Mouse (Mus musculus) erythroblast, embryonic 14.5 days (primary cell): Measurements from ENCODE around the gene Rpl27. TPM values are rescaled to one million over a fixed set of nuclear protein-coding genes. Genes with fewer than 3 reads are reported as not detected.
A peak's percentile ranks its signal among the peaks of the same experiment; 100 is the strongest.

ENCODE experiments used
- H3K27me3 ChIP-seq: 2 replicates; pipeline ENCODE4 v1.6.1; 2012; ENCODE audit warnings: inconsistent platforms; ENCODE audit not compliant: control insufficient read depth
- H3K36me3 ChIP-seq: 2 replicates; pipeline ENCODE4 v1.6.1; 2012; ENCODE audit warnings: mild to moderate bottlenecking, inconsistent platforms; ENCODE audit not compliant: control insufficient read depth
- H3K4me1 ChIP-seq: 2 replicates; pipeline ENCODE4 v1.6.1; 2012; ENCODE audit warnings: inconsistent platforms; ENCODE audit not compliant: control insufficient read depth
- H3K4me3 ChIP-seq: replicated peaks from 2 replicates; pipeline ENCODE3; 2012; ENCODE audit warnings: moderate library complexity, mild to moderate bottlenecking, inconsistent platforms
- H3K9me3 ChIP-seq: 2 replicates; pipeline ENCODE4 v1.6.1; 2012; ENCODE audit warnings: low read length, inconsistent platforms, mixed read lengths; ENCODE audit not compliant: control insufficient read depth
- GATA1 ChIP-seq: IDR thresholded peaks from 2 replicates; pipeline ENCODE4 v1.6.1; 2012; ENCODE audit warnings: low read length, inconsistent platforms, mixed read lengths
- TAL1 ChIP-seq: IDR thresholded peaks from 3 replicates; pipeline ENCODE4 v1.6.1; 2012; ENCODE audit warnings: low read length, inconsistent platforms, mixed read lengths
- polyA plus RNA-seq: library from polyadenylated mRNA; stranded (reverse); fragments of >175 nt; gene quantifications from 2 replicates; pipeline ENCODE4 v1.2.3, GENCODE M21; 2012

The Rpl27 gene
- polyA plus RNA-seq, 1 experiment = 28.9 TPM

GRCm38 (mm10) chr11:101484814-101485213, 42.7 kb downstream of the Rpl27 start:
- peaks cover 47% of the 10 kb centered on the region for H3K4me1 ChIP-seq

GRCm38 (mm10) chr11:101485509-101486028, 43.5 kb downstream of the Rpl27 start:
- Histone ChIP-seq H3K4me3 (peak overlapping the region; percentile 34), H3K27me3 (no peaks in the 10 kb centered on the region), H3K36me3 (peaks cover 46% of the 10 kb centered on the region), H3K9me3 (no peaks in the 10 kb centered on the region), H3K4me1 (peaks cover 46% of the 10 kb centered on the region)
- peak; percentile 85 for TF ChIP-seq TAL1
- peak; percentile 81 for TF ChIP-seq GATA1

More at GRCm38 (mm10) chr11:101484814-101485213, 42.7 kb downstream of the Rpl27 start:
- TF ChIP-seq GATA1 (no peak), TAL1 (no peak)
- Histone ChIP-seq H3K36me3 (peaks cover 38% of the 10 kb centered on the region), H3K9me3 (no peaks in the 10 kb centered on the region), H3K4me3 (no peak overlapping the region), H3K27me3 (no peaks in the 10 kb centered on the region)

GRCm38 (mm10) chr11:101486126-101486525, 44.0 kb downstream of the Rpl27 start:
- no peaks in the 10 kb centered on the region for H3K9me3 ChIP-seq
- no peaks in the 10 kb centered on the region for H3K27me3 ChIP-seq
- peaks cover 52% of the 10 kb centered on the region for H3K36me3 ChIP-seq
- H3K4me1 ChIP-seq = peaks cover 41% of the 10 kb centered on the region
- H3K4me3 ChIP-seq = no peak overlapping the region
- TF ChIP-seq GATA1 (no peak), TAL1 (no peak)

Other genes starting within 250 kb of the Rpl27 start
- gene Ezh1, start 215.8 kb upstream of the Rpl27 start, polyA plus RNA-seq = 0.71 and 0.74 TPM in 2 replicates
- gene Ramp2, start 196.3 kb upstream of the Rpl27 start, polyA plus RNA-seq = 0.07 and 0.09 TPM in 2 replicates
- 16.1 and 19.2 TPM in 2 replicates for gene Vps25, start 188.6 kb upstream of the Rpl27 start, polyA plus RNA-seq
- 14.8 and 19.5 TPM in 2 replicates for gene Wnk4, start 181.7 kb upstream of the Rpl27 start, polyA plus RNA-seq
- gene Cntd1, start 163.3 kb upstream of the Rpl27 start, polyA plus RNA-seq = 0.02 TPM in 1 of 2 replicates, not detected in the other
- 2.2 and 4.5 TPM in 2 replicates for gene Coa3, start 163.2 kb upstream of the Rpl27 start, polyA plus RNA-seq
- gene Becn1, start 140.0 kb upstream of the Rpl27 start, polyA plus RNA-seq = 17.9 and 19.6 TPM in 2 replicates
- 22.5 and 26.2 TPM in 2 replicates for gene Psme3, start 126.1 kb upstream of the Rpl27 start, polyA plus RNA-seq
- gene Aoc2, start 117.2 kb upstream of the Rpl27 start, polyA plus RNA-seq = 1.9 and 2.8 TPM in 2 replicates
- 0.02 and 0.06 TPM in 2 replicates for gene Aoc3, start 111.7 kb upstream of the Rpl27 start, polyA plus RNA-seq
- gene G6pc, start 74.7 kb upstream of the Rpl27 start, polyA plus RNA-seq = not detected in 2 replicates
- 2.9 and 3.7 TPM in 2 replicates for gene Aarsd1, start 24.7 kb upstream of the Rpl27 start, polyA plus RNA-seq
- gene Gm27029, start 17.5 kb upstream of the Rpl27 start, polyA plus RNA-seq = 3.6 and 3.7 TPM in 2 replicates
- 0.20 and 0.24 TPM in 2 replicates for gene Rundc1, start 17.2 kb upstream of the Rpl27 start, polyA plus RNA-seq
- gene Ptges3l, start 17.0 kb upstream of the Rpl27 start, polyA plus RNA-seq = not detected in 2 replicates
- 1.6 and 2.1 TPM in 2 replicates for gene Ifi35, start 6.1 kb downstream of the Rpl27 start, polyA plus RNA-seq
- 0.09 and 0.16 TPM in 2 replicates for gene Rnd2, start 22.7 kb downstream of the Rpl27 start, polyA plus RNA-seq
- 0.69 and 0.80 TPM in 2 replicates for gene Vat1, start 23.9 kb downstream of the Rpl27 start, polyA plus RNA-seq
- 0.40 and 0.44 TPM in 2 replicates for gene Brca1, start 109.7 kb downstream of the Rpl27 start, polyA plus RNA-seq
- 2.0 and 5.3 TPM in 2 replicates for gene Nbr1, start 109.9 kb downstream of the Rpl27 start, polyA plus RNA-seq
- gene Tmem106a, start 139.9 kb downstream of the Rpl27 start, polyA plus RNA-seq = 0.05 TPM in 1 of 2 replicates, not detected in the other
- not detected in 2 replicates for gene Gm11634, start 157.0 kb downstream of the Rpl27 start, polyA plus RNA-seq
- 1.4 and 2.2 TPM in 2 replicates for gene Rdm1, start 184.9 kb downstream of the Rpl27 start, polyA plus RNA-seq
- gene Arl4d, start 223.2 kb downstream of the Rpl27 start, polyA plus RNA-seq = 0.04 and 0.13 TPM in 2 replicates